28 mouse cellular contexts compared by ENCODE assay signal in genomic region chr16:18636401-18636800, GRCm38 (mm10). TPM values are rescaled to one million over a fixed set of nuclear protein-coding genes. Genes with fewer than 3 reads are reported as not detected.
DNase-seq lines count a peak whose midpoint lies in the region; ATAC-seq lines count a peak whose summit lies in the region.
"Had no signal": no experiment of that assay in that cellular context is flagged by ENCODE, and none has a peak within 500 bp of the region (broad histone marks: within the 10 kb centered on the region; RNA-seq: fewer than 3 reads in every experiment).

No protein-coding gene starts in this region.

- ATAC-seq in kidney, embryonic 16.5 days (ENCODE audit: low FRiP score, low TSS enrichment) = peak; percentile 44; the same call in 1 of the 2 replicates
- ATAC-seq: activated CD4-positive, CD25-positive, alpha-beta regulatory T cell, adult 4 months; forebrain, embryonic 13.5 days; forebrain, embryonic 16.5 days had no signal

- H3K27me3 ChIP-seq in kidney, embryonic 16.5 days (ENCODE audit: insufficient read depth, low read length) = no peaks in the 10 kb centered on the region
- H3K27me3 ChIP-seq: forebrain, embryonic 13.5 days; hindbrain, embryonic 12.5 days; hindbrain, embryonic 15.5 days had no signal

- no peak overlapping the region for H3K27ac ChIP-seq in kidney, embryonic 16.5 days (ENCODE audit: low read length)
- H3K27ac ChIP-seq: forebrain, embryonic 10.5 days; forebrain, embryonic 13.5 days; heart, embryonic 15.5 days; hindbrain, embryonic 12.5 days; hindbrain, embryonic 15.5 days had no signal

- H3K9ac ChIP-seq in kidney, embryonic 16.5 days (replicated peaks; ENCODE audit: low read length) = no peak overlapping the region
- H3K9ac ChIP-seq: forebrain, embryonic 13.5 days; heart, embryonic 12.5 days; heart, embryonic 15.5 days; hindbrain, embryonic 12.5 days; hindbrain, embryonic 15.5 days had no signal

- WGBS in kidney, embryonic 16.5 days = 42% methylated on average over 5 of the region's 5 CpGs

- no peaks in the 10 kb centered on the region for H3K4me1 ChIP-seq in kidney, embryonic 16.5 days (ENCODE audit: insufficient read depth, low read length)
- H3K4me1 ChIP-seq: forebrain, embryonic 13.5 days; heart, embryonic 12.5 days; heart, embryonic 15.5 days; hindbrain, embryonic 12.5 days; hindbrain, embryonic 15.5 days had no signal

- no peak overlapping the region for H3K4me2 ChIP-seq in kidney, embryonic 16.5 days (replicated peaks; ENCODE audit: low read depth, low read length)
- H3K4me2 ChIP-seq: forebrain, embryonic 13.5 days; heart, embryonic 12.5 days; heart, embryonic 15.5 days; hindbrain, embryonic 12.5 days; hindbrain, embryonic 15.5 days had no signal

- DNase-seq in heart, adult 11 months = peak; percentile 41
- DNase-seq in heart, postnatal 4 days = no peak
- no peak for DNase-seq in kidney, adult 18-20 months
- DNase-seq in testis, postnatal 10 days (ENCODE audit: low spot score) = peak; percentile 25
- no peak for DNase-seq in testis, postnatal 14 days (ENCODE audit: low spot score)
- DNase-seq: adrenal gland, adult 8-10 months; adrenal gland, postnatal 25 days; cerebellum, adult 11-12 months; cerebellum, adult 8-10 months; cerebellum, postnatal 10 days; cerebellum, postnatal 36 days; embryo, embryonic 11 days; gastrocnemius, postnatal 10 days; heart, postnatal 10 days had no signal

- H3K36me3 ChIP-seq in kidney, embryonic 16.5 days (ENCODE audit: insufficient read depth, low read length) = no peaks in the 10 kb centered on the region
- H3K36me3 ChIP-seq: forebrain, embryonic 10.5 days; heart, embryonic 12.5 days; heart, embryonic 15.5 days; hindbrain, embryonic 12.5 days; hindbrain, embryonic 15.5 days had no signal

- H3K4me3 ChIP-seq in kidney, embryonic 16.5 days (ENCODE audit: low read length) = no peak overlapping the region
- H3K4me3 ChIP-seq: forebrain, embryonic 10.5 days; forebrain, embryonic 13.5 days; heart, embryonic 12.5 days; heart, embryonic 15.5 days; hindbrain, embryonic 12.5 days; hindbrain, embryonic 15.5 days had no signal

- H3K9me3 ChIP-seq in kidney, embryonic 16.5 days (ENCODE audit: low read length) = no peaks in the 10 kb centered on the region
- H3K9me3 ChIP-seq: forebrain, embryonic 10.5 days; heart, embryonic 12.5 days; heart, embryonic 15.5 days; hindbrain, embryonic 12.5 days; hindbrain, embryonic 15.5 days had no signal

RNA-seq across cellular contexts. Expression of gene Sept5, which starts 6.6 kb away (rescaled TPM):
- 10 to 100 TPM; 10.4 to 15.2 TPM for total RNA-seq in heart, postnatal 4 days (2021)
- polyA plus RNA-seq in kidney, embryonic 16.5 days (2015; fragmentation: Nextera tagmentation; extraction: Ambion mirVana) = 17.9 and 21.4 TPM in 2 replicates

RNA-seq across cellular contexts. Expression of gene Gm49601, which starts 10.2 kb away (rescaled TPM):
- 1 to 10 TPM; 4.0 to 5.1 TPM for total RNA-seq in heart, postnatal 4 days (2021)
- 2.1 and 2.6 TPM in 2 replicates for polyA plus RNA-seq in kidney, embryonic 16.5 days (2015; fragmentation: Nextera tagmentation; extraction: Ambion mirVana)
- total RNA-seq: hematopoietic stem cell, adult 5-6 weeks had no signal
- polyA plus RNA-seq: activated CD4-positive, CD25-positive, alpha-beta regulatory T cell, adult 4 months had no signal

RNA-seq across cellular contexts. Expression of gene Gp1bb, which starts 14.2 kb away (rescaled TPM):
- 1 to 10 TPM in 1 of 2 experiments, under 1 TPM in 1; 0.32 to 1.1 TPM for total RNA-seq in heart, postnatal 4 days (2021)
- polyA plus RNA-seq in kidney, embryonic 16.5 days (2015; fragmentation: Nextera tagmentation; extraction: Ambion mirVana) = 0.96 and 1.3 TPM in 2 replicates
- total RNA-seq: adrenal gland, adult 8-10 months; adrenal gland, postnatal 25 days; ES-E14; gastrocnemius, adult 18-20 months; gastrocnemius, postnatal 10 days; gastrocnemius, postnatal 36 days; granulocyte monocyte progenitor cell, adult 5-6 weeks had no signal
- polyA plus RNA-seq: activated CD4-positive, CD25-positive, alpha-beta regulatory T cell, adult 4 months had no signal

RNA-seq across cellular contexts. Expression of gene Tbx1, which starts 45.9 kb away (rescaled TPM):
- total RNA-seq in heart, postnatal 4 days (2021) = under 1 TPM; 0.55 to 0.68 TPM
- 0.26 and 0.32 TPM in 2 replicates for polyA plus RNA-seq in kidney, embryonic 16.5 days (2015; fragmentation: Nextera tagmentation; extraction: Ambion mirVana)
- total RNA-seq: adrenal gland, adult 8-10 months; adrenal gland, postnatal 25 days; granulocyte monocyte progenitor cell, adult 5-6 weeks; hematopoietic stem cell, adult 5-6 weeks had no signal
- polyA plus RNA-seq: activated CD4-positive, CD25-positive, alpha-beta regulatory T cell, adult 4 months had no signal

Comparison
In these comparisons a context has a peak if more than half of its experiments do, and no peak if none do; other contexts are left out.
1. DNase-seq: peak in heart, adult 11 months (single experiment) and testis, postnatal 10 days (single experiment); none in heart, postnatal 4 days (single experiment), kidney, adult 18-20 months (single experiment) and testis, postnatal 14 days (single experiment).